Mouse (Mus musculus): ENCODE data around the gene Jade1.
A peak's percentile ranks its signal among the peaks of the same experiment; 100 is the strongest.

Gene Jade1

DNA sequence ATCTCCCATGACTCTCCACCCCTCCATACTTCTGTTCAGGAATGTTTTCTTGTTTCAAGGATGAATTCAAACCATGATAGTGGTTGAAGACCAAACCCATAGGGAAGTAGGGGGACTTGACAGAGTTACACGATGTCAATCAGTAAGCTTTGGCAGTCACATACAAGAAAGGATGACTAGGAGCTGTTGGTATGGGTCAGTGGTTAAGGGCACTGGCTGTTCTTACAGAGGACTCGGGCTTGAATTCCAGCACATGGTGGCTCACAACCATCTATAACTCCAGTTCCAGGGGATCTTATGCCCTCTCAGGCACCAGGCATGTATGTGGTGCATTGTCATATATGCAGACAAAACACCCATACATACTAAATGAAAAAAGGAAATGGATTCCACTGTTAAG, 21.7 kb downstream of the Jade1 start:
- no peak for DNase-seq (ENCODE audit: low spot score in 2 of 2)

- DNase-seq (ENCODE audit: low spot score in 2 of 2): no peak
Observed at GRCm38 (mm10) chr3:41579873-41580272, 24.3 kb downstream of the Jade1 start.

DNA sequence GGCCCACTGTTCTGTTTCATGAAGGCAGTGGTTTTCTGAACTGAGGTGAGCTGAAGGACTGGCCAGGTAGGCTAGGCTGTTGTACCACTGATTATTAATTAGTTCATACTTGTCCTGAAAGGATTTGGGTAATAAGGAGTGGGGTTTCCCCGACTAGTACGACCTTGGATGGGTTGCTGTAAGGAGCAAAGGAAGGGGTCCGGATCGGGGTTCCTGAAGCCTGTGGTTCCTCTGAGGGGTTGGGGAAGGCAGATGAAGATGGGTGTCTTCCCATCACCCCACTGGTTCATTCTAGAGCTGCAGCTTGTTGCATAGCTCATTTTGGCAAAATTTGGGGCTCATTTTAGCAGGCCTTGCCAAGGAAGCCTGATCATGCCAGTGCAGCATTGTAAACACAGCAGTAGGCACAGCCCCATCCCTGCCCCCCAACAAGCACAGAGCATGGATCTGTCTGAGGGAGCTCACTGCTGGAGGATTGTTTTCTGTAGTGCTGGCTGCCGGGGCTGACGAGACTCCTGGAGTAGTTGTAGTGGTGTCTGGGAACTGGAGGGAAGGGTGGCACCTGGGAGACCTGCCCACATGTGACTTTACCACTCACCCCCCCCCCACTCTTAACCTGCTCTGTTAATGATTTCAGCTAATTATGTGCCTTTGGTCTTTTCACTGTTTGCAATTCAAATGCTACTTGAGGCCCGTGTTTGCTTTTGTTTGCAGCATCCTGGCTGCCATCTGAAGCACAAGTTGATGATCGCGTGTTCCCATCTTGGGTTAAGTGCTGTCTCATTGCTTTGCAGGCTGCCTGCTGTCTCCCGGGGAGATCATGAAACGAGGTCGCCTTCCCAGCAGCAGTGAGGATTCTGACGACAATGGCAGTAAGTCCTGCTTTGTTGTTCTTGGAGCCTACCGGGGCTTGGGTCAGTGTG, 25.1 kb downstream of the Jade1 start:
- DNase-seq (ENCODE audit: low spot score in 2 of 2): no peak

GRCm38 (mm10) chr3:41581436-41581835, 25.9 kb downstream of the Jade1 start:
- DNase-seq (ENCODE audit: low spot score in 2 of 2): no peak

DNA sequence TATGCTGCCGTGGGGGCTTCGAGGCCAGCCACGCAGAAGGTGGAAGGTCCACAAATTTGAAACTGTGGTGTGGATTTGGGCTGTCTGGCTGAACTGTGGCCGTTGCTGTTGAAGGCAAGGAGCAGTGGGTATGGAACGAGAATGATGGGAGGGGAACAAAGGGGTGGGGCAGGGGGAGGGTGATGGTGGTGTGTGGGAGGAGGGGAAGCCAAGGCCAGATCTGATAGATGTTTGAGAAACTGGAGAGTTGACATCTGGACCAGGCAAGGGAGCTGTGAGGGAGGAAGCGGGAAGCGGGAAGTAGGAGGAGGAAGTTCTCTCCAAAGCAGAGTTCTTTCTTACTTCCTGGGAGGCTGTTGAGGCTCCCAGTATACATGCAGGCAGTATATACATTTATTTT, 26.7 kb downstream of the Jade1 start:
- DNase-seq (ENCODE audit: low spot score in 2 of 2): no peak

GRCm38 (mm10) chr3:41583092-41583491, 27.6 kb downstream of the Jade1 start:
- no peak for DNase-seq (ENCODE audit: low spot score in 2 of 2)

DNA sequence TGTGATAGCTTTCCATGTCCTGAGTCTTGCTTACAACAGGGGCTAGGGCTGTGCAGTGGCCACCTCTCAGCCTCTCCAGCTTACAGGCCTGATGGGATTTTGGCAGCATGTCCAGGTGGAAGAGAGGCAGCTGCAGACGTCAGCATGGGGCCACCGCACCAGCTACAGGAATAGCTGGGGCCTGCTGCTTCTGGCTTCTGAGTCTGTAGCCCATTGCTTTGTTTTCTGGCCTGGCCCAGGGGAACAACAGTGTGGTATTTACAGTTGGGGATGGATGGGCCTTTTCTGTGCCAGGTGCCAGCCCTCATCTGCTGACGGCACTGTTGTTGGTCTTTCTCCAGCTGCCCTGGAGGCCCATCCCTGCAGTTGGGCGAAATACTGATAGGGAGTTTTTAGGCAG, 28.1 kb downstream of the Jade1 start:
- peak in 1 of 2 experiments; percentile 47 for DNase-seq (ENCODE audit: low spot score in 2 of 2)

GRCm38 (mm10) chr3:41585548-41585947, 30.0 kb downstream of the Jade1 start:
- no peak for DNase-seq (ENCODE audit: low spot score in 2 of 2)

GRCm38 (mm10) chr3:41586330-41586729, 30.8 kb downstream of the Jade1 start:
- no peak for DNase-seq (ENCODE audit: low spot score in 2 of 2)

- no peak for DNase-seq (ENCODE audit: low spot score in 2 of 2)
Observed at GRCm38 (mm10) chr3:41586917-41587316, 31.4 kb downstream of the Jade1 start.

DNA sequence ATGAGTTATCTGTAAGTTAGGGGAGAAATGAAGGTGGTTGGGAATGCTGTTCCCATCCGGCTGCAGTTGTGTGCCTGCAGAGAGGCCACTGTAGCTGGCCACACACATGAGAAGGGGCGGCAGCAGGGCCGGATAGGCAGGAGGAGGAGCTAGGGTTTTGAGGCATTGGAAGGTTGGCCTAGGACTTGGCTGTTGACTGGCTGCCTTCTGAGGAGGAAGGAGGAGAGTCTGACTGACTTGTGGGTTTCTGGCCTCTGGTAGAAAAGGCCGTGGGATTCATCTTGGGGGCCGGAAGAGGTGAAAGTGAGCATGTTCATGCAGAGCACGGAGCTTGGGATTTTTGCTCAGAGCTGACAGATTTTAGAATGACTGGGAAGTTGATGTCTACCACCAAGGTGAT, 32.1 kb downstream of the Jade1 start:
- no peak for DNase-seq (ENCODE audit: low spot score in 2 of 2)

DNA sequence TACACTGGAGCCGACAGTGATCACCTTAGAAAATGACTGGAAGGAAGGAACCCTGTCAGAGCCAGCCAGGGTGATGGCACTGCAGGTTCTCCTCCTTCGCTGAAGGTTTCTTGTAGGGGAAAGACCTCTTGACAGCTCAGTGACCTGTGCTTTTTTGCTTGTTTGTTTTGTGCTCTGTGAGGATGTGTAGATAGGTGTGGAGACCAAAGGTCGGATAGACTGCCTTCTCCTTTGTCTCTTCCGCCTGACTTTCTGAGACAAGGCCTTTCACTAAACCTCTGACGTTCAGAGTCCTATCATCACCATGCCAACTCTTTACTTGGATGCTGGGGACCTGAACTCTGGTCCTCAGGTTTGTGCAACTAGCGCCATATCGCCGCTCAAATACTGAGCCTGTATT, 33.0 kb downstream of the Jade1 start:
- no peak for DNase-seq (ENCODE audit: low spot score in 2 of 2)

DNA sequence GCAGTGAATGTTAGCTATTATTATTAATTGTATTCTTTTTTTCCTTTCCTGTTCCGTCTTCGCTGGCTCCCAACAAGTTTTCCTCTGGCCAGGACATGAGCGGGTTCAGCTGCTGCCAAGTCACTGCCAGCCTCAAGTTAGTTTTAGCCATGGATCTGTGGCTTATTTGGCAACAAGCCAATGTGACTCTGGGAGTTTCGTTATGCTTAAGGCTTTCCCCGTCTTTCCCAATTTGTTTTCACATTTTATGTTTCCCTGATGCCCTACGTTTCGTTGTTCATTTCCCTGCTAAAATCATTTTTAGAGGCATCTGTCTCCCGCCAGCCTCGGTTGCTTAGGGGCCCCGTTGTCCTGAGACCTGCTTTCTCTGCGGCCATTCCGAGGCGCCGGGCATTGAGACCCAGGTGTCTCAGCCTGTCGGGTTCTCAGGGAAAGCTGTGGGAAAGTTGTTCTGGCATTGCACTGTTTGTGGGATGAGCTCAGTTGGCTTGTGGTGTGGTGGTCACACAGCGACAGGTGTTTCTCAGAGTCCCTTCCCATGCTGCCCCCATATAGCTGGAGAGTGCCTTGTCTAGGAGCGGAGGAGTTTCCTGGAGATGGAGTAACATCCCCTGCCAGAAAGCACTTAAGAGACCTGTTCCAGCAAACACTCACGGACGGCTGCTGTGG, 33.8 kb downstream of the Jade1 start:
- DNase-seq (ENCODE audit: low spot score in 2 of 2): no peak

GRCm38 (mm10) chr3:41589988-41590387, 34.5 kb downstream of the Jade1 start:
- DNase-seq (ENCODE audit: low spot score in 2 of 2): no peak

GRCm38 (mm10) chr3:41590695-41591559, 35.4 kb downstream of the Jade1 start:
- DNase-seq (ENCODE audit: low spot score in 2 of 2): no peak

DNA sequence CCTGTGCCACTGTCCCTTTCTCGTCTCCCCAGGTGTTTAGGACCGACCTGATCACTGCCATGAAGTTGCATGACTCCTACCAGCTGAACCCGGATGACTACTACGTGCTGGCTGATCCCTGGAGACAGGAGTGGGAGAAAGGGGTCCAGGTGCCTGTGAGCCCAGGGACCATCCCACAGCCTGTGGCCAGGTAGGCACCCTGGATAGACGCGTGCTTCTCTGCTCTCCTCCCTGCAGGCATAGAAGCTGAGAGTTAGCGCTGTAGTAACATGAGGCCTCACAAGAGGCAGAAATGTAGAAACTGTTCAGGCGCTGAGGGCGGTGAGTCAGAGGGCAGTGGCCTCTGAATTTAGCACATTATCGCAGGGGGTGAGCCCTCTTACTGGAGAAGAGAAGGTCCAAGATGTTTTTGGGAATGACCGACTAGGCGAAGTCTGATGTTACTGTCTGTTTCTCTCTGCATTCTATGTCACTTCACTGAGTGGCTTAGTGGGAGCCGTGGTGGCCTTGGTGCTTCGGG, 36.2 kb downstream of the Jade1 start:
- DNase-seq (ENCODE audit: low spot score in 2 of 2): no peak

DNA sequence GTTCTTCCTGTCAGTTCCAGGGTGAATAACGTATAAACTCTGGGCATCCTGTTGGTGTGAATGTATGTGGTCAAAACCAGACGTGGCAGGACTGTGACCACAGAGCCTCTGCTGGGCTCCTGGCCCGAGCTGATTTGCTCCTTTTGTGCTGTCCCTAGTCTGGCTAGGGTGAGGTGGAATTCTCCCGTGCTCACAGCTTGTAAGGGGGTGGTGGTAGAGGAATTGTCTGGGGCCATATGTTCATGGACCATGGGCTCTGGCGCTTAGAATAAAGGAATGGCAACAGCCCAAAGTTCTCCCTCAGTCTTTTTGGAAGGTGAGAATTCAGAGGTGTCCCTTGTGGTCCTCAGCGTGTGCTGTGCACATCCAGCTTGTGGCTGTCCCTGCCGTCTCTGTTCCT, 37.3 kb downstream of the Jade1 start:
- DNase-seq (ENCODE audit: low spot score in 2 of 2): no peak

GRCm38 (mm10) chr3:41594097-41594879, 38.8 kb downstream of the Jade1 start:
- DNase-seq (ENCODE audit: low spot score in 2 of 2): no peak

DNA sequence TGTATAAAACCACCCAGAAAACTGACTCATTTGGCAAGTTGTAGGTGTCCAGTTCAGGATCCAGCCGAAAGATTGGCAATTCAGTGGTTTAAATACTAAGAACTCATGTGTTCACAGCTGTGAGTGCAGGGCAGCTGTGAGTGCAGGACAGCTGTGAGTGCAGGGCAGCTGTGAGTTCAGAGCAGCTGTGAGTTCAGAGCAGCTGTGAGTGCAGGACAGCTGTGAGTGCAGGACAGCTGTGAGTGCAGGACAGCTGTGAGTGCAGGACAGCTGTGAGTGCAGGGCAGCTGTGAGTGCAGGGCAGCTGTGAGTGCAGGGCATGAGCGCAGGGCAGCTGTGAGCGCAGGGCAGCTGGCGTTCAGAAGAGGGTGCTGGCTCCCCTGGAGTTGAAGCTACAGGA, 39.5 kb downstream of the Jade1 start:
- no peak for DNase-seq (ENCODE audit: low spot score in 2 of 2)

DNA sequence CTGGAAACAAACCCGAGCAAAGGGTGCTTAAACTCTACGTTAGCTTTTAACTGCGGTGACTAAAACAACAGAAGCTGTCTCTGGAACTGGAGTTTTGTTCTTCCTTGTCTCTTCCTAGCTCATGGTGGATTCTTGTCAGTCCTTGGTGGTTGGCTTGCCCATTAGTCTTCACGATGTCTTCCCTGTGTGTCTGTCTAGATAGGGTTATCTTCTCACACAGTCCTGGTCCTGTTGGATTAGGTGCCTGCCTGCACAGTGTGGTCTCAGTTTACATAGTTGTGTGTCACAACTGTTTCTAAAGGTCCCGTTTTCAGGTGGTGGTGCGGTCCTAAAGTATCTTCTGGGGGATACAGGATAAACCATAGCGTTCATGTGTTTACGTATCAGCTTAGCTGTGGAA, 41.5 kb downstream of the Jade1 start:
- no peak for DNase-seq (ENCODE audit: low spot score in 2 of 2)

DNA sequence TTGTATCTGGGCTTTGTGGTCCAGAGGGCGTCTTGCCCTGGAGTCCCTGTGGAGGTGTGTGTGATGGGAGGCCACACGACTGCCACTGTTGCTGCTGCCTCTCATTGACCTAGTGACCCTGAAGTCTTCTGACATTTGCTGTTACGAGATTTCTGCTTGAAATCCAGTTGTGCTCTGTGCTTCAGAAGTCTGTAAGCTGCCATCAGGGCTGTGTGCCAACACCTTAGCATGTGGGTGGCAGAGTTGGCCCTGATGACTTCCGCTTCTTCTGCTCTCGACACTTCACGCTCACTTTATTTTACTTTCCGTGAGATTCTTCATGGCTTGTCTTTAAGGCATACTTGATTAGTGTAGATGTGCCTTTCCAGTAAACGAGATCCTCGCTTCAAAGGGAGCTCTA, 42.9 kb downstream of the Jade1 start:
- no peak for DNase-seq (ENCODE audit: low spot score in 2 of 2)

All from cerebellum, postnatal 4 days (tissue).